Mouse (Mus musculus): Measurements from ENCODE around the gene Slc27a3.
"Not testable (repeated sequence)": the region's sequence is repeated elsewhere in the genome, so short reads cannot be mapped to it uniquely, and the experiment has no call there.

- not testable (repeated sequence) for TF ChIP-seq CTCF (IDR thresholded peaks at IDR 0.05; ENCODE audit: low read depth, low read length); POLR2A (IDR thresholded peaks at IDR 0.05; ENCODE audit: borderline replicate concordance, low read depth, low read length)
Measured at GRCm38 (mm10) chr3:90342853-90343252, 46.9 kb downstream of the Slc27a3 start.
